Mouse (Mus musculus) stomach, postnatal 0 days (tissue): ENCODE data around the gene Frrs1. TPM values are rescaled to one million over a fixed set of nuclear protein-coding genes. Genes with fewer than 3 reads are reported as not detected.
A peak's percentile ranks its signal among the peaks of the same experiment; 100 is the strongest.

Experiments used
- ATAC-seq: fragments of 200-750 bp; cut with Nextera tagmentation; 2 replicates; pipeline ENCODE4 v1.8.0; 2017; ENCODE audit not compliant: low FRiP score, low TSS enrichment
- DNase-seq: peaks from one replicate; pipeline ENCODE4 v3.0.0-alpha.2; 2016; ENCODE audit warnings: low spot score
- H3K27ac ChIP-seq: fragments of 300-500 bp; sonication (generic); replicated peaks from 2 replicates; pipeline ENCODE4 v1.5.1; 2014; ENCODE audit warnings: mild to moderate bottlenecking, control low read depth
- H3K27me3 ChIP-seq: fragments of 300-500 bp; sonication (generic); 2 replicates; pipeline ENCODE4 v1.6.1; 2014; ENCODE audit warnings: low read length; ENCODE audit not compliant: control insufficient read depth, insufficient read depth
- H3K36me3 ChIP-seq: fragments of 300-500 bp; sonication (generic); 2 replicates; pipeline ENCODE4 v1.6.1; 2014; ENCODE audit warnings: low read length, mixed read lengths; ENCODE audit not compliant: control insufficient read depth, insufficient read depth
- H3K4me1 ChIP-seq: fragments of 300-500 bp; sonication (generic); replicated peaks from 2 replicates; pipeline ENCODE4 v1.6.1; 2014; ENCODE audit warnings: antibody characterized with exemption; ENCODE audit not compliant: control insufficient read depth, insufficient read depth
- H3K4me2 ChIP-seq: fragments of 300-500 bp; sonication (generic); replicated peaks from 2 replicates; pipeline ENCODE4 v1.6.1; 2014; ENCODE audit warnings: low read depth, mild to moderate bottlenecking, control low read depth, moderate library complexity
- H3K4me3 ChIP-seq: fragments of 300-500 bp; sonication (generic); 2 replicates; pipeline ENCODE4 v1.5.1; 2014; ENCODE audit warnings: low read depth, low read length, control low read depth
- H3K9ac ChIP-seq: fragments of 300-500 bp; sonication (generic); 2 replicates; pipeline ENCODE4 v1.6.1; 2014; ENCODE audit warnings: mild to moderate bottlenecking, low read length, control low read depth, mixed read lengths
- H3K9me3 ChIP-seq: fragments of 300-500 bp; sonication (generic); 2 replicates; pipeline ENCODE4 v1.6.1; 2016; ENCODE audit warnings: low read length; ENCODE audit not compliant: control insufficient read depth
- CTCF ChIP-seq: IDR thresholded peaks from 2 replicates; pipeline ENCODE4 v1.5.1; 2016; ENCODE audit warnings: antibody characterized with exemption, low read depth, mild to moderate bottlenecking, moderate library complexity
- EP300 ChIP-seq: optimal IDR thresholded peaks from 2 replicates; pipeline ENCODE3; 2016; ENCODE audit warnings: antibody characterized with exemption
- WGBS: fragments of 180-500 bp; shearing (Covaris S2); extraction: QIAGEN DNeasy Blood & Tissue Kit; methylation state at CpG from one replicate; pipeline ENCODE4 v1.1.7; 2014; 5-methylcytosine and 5-hydroxymethylcytosine counted together
- polyA plus RNA-seq: library from polyadenylated mRNA; unstranded; fragments of >200 nt; fragmentation: Nextera tagmentation; extraction: Ambion mirVana; gene quantifications from 2 replicates; pipeline ENCODE4 v1.2.1, GENCODE M21; 2015

Gene Frrs1
- polyA plus RNA-seq, 1 experiment from 2014 or later = 22.3 TPM

DNA sequence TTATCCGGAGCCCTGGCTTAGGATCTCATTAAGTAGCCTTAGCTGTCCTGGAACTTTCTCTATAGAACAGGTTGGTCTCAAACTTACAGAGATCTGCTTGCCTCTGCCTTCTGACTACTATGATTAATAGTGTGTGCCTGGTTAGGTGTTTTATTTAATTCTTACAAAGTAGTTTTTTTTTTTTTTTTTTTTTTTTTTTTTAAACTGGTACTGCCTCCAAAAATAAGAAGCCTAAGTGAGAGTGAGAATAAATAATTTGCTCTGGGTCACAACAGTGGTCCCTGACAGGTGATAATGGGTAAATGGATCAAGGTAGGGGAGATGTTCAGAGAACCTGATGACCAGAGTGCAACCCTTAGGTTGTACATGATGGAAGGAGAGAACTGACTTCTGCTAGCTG lies 3.4 kb downstream of the Frrs1 start:
- no peak overlapping the region for H3K9ac ChIP-seq
- H3K36me3 ChIP-seq = no peaks in the 10 kb centered on the region; the same call in 1 of the 2 replicates
- no peak overlapping the region for H3K4me3 ChIP-seq
- DNase-seq (no peak), ATAC-seq (no peak)
- 40% methylated on average over 1 of the region's 1 CpGs for WGBS
- H3K27ac ChIP-seq = no peak overlapping the region
- no peak overlapping the region for H3K4me2 ChIP-seq
- no peaks in the 10 kb centered on the region for H3K4me1 ChIP-seq
- H3K9me3 ChIP-seq = no peaks in the 10 kb centered on the region
- no peaks in the 10 kb centered on the region for H3K27me3 ChIP-seq
- TF ChIP-seq CTCF (no peak), EP300 (no peak)

DNA sequence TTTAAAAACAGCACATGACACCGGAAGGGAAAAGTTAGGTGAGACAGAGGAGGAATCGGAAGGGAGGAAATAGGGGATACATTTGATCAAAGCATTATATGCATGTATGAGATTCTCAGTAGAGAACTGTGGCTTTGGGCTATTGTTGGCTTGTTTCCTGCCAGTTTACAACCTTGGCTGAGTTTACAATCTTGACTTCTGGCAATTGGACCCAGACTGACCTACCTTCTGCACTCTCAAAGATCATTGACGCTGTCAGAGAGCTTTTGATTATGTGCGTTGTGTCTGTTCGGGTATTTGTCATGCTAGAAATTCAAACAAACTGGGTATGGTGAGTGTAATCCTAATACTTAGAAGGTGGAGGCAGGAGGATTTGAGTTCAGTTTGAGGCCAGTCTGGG lies 5.2 kb downstream of the Frrs1 start:
- Histone ChIP-seq H3K4me3 (no peak overlapping the region), H3K9me3 (no peaks in the 10 kb centered on the region), H3K27me3 (no peaks in the 10 kb centered on the region), H3K36me3 (no peaks in the 10 kb centered on the region; the same call in 1 of the 2 replicates), H3K27ac (no peak overlapping the region), H3K4me2 (no peak overlapping the region), H3K4me1 (no peaks in the 10 kb centered on the region), H3K9ac (no peak overlapping the region)
- no peak for TF ChIP-seq CTCF
- TF ChIP-seq EP300 = no peak
- DNase-seq (no peak), ATAC-seq (no peak)
- WGBS = 64% methylated on average over 5 of the region's 5 CpGs

DNA sequence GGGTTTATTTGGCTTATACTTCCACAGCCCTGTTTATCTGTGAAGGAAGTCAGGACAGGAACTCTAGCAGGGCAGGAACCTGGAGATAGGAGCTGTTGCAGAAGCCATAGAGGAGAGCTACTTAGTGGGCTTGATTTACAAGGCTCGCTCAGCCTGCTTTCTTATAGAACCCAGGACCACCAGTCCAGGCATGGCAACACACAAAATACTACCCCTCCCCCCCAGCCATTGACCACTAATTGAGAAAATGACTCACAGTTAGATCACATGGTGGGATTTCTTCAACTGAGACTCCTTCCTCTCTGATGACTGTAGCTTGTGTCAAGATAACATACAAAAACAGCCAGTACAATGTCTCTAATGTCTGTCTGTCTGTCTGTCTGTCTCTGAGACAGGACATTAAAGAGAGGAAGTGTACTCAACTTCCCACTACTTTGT lies 6.0 kb downstream of the Frrs1 start:
- H3K9me3 ChIP-seq = no peaks in the 10 kb centered on the region
- 68% methylated on average over 1 of the region's 1 CpGs for WGBS

DNA sequence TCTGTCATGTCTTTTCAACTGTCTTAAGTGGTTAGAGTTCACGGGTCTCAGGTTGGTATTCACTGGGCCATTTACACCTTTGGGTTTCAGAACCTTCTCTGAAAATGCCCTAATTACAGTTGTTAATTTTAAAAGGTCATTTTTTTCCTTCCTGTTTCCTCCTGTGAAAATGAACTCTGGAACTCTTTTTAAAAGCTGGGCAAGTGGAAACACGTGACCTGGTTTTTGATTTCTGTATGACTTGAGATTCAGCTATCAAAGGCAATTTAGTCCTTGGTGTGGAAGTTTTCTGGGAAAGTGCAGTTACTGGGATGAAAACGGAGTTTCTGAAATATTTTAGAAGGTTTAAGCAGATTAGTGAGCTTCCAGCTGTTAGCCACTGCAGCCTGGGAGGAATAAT lies 11.1 kb downstream of the Frrs1 start:
- H3K9ac ChIP-seq = no peak overlapping the region
- H3K27ac ChIP-seq = no peak overlapping the region
- no peaks in the 10 kb centered on the region for H3K27me3 ChIP-seq
- 42% methylated on average over 3 of the region's 3 CpGs for WGBS
- DNase-seq (no peak), ATAC-seq (no peak)
- no peaks in the 10 kb centered on the region for H3K4me1 ChIP-seq
- no peak overlapping the region for H3K4me2 ChIP-seq
- TF ChIP-seq CTCF (no peak), EP300 (no peak)
- no peaks in the 10 kb centered on the region; the same call in 1 of the 2 replicates for H3K36me3 ChIP-seq
- H3K4me3 ChIP-seq = no peak overlapping the region
- H3K9me3 ChIP-seq = no peaks in the 10 kb centered on the region

More for the DNA sequence above, 6.0 kb downstream of the Frrs1 start:
- H3K4me2 ChIP-seq = no peak overlapping the region
- no peaks in the 10 kb centered on the region; the same call in 1 of the 2 replicates for H3K36me3 ChIP-seq
- TF ChIP-seq CTCF (no peak), EP300 (no peak)
- no peak overlapping the region for H3K4me3 ChIP-seq
- no peaks in the 10 kb centered on the region for H3K4me1 ChIP-seq
- no peak overlapping the region for H3K27ac ChIP-seq
- ATAC-seq (no peak), DNase-seq (no peak)
- no peaks in the 10 kb centered on the region for H3K27me3 ChIP-seq
- H3K9ac ChIP-seq = no peak overlapping the region

DNA sequence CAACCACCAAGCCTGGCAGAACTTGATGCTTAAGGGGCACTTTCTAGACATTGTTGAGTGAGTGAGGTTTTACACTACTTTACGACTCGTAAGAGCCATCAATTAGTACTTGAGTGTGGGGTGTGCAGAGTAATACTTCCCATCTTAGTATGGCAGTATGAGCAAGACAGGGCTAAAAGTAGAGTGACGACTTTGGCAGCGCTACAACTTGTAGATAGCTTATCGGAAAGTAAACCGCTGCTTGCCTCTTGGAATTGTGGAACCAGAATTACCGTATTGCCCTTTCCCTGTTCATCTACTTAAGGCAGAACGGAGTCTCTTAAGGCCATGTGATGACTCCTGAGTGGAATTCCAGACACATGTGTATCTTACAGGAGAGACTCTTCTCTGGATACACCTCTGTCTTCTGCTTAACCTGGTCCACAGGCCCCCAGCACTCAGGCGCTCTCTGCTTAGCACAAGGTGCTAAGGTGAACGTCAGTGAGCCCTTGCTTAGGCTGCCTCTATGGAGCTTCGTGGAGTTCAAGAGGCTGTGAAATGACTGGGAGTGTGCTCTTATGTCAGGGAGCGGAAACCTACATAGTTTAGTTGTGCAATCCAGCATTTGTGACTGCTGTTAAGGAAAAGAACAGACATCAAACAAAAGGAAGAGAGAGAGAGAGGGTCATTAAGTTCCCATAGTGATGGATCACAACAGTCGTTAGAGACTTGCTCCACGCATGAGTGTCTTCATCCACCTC lies 23.1 kb downstream of the Frrs1 start:
- Histone ChIP-seq H3K9ac (no peak overlapping the region), H3K4me2 (no peak overlapping the region), H3K4me3 (no peak overlapping the region), H3K9me3 (no peaks in the 10 kb centered on the region), H3K4me1 (no peaks in the 10 kb centered on the region), H3K36me3 (no peaks in the 10 kb centered on the region; the same call in 1 of the 2 replicates), H3K27me3 (no peaks in the 10 kb centered on the region), H3K27ac (no peak overlapping the region)
- no peak for TF ChIP-seq CTCF
- no peak for TF ChIP-seq EP300
- DNase-seq = peak; percentile 21
- WGBS = 86% methylated on average over 14 of the region's 14 CpGs
- ATAC-seq = peak; percentile 21; the same call in 1 of the 2 replicates

DNA sequence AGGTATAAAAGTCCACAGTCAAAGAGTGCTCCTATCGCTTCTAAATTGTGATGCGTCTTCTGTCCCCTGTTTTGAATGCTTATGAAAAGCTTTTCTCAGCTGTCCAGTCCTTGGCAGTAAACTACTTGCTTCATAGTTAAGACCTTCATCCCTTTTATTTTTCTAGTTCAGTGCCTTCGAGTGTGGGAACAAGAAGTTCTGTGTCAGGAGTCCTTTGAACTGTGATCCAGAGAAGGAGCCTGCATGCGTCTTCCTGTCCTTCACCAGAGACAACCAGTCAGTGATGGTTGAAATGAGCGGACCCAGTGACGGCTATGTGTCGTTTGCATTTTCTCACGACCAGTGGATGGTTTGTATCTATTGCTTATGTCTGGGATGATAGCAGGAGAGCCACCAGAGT lies 25.7 kb downstream of the Frrs1 start:
- 90% methylated on average over 8 of the region's 8 CpGs for WGBS
- ATAC-seq = no peak
- Histone ChIP-seq H3K27ac (no peak overlapping the region), H3K27me3 (no peaks in the 10 kb centered on the region), H3K4me3 (no peak overlapping the region), H3K9me3 (no peaks in the 10 kb centered on the region), H3K9ac (no peak overlapping the region), H3K4me1 (no peaks in the 10 kb centered on the region), H3K36me3 (no peaks in the 10 kb centered on the region; the same call in 1 of the 2 replicates), H3K4me2 (no peak overlapping the region)
- DNase-seq = no peak
- no peak for TF ChIP-seq EP300
- TF ChIP-seq CTCF = no peak
